Mouse (Mus musculus): ENCODE measurements at regions not wholly inside any gene's neighbourhood (a gene's known extent, or its start where the extent isn't known, plus 50 kb on each side); places are given as distances from the start of the nearest gene placed in this dataset.

DNA sequence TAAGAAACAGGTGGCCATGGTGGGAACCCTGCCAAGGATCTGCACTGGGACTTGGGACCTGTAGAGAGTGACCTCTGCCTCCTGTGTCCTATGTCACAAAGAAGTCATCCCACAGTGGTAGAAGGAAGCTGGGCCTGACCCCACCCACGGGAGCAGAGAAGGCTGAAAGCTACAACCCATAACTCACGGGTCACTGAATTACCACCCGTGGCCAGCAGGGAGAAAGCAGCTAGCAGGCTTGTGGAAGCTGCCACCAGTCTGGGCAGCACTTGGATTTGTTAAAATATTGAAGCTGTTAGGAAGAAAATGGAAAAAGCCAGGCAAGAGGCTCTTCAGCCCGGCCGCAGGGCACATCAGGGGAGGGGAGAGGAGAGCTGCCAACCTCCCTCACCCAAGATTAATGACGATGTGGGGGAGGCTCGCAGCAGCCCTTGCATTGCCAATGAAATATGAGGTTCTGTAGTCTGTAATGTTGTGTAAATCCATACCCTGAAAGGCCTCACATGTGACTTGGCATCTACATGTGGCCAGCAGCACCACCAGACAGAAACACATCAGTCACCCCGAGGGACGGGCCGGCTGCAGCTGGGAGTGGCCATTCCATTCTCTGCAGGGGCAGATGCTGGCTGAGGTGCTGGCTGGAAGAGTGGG, 94.5 kb downstream of the Olfm1 start:
- no peak overlapping the region for H3K4me3 ChIP-seq (ENCODE audit: control insufficient read depth, low read depth, low read length)
- TF ChIP-seq POLR2A (IDR thresholded peaks at IDR 0.05; ENCODE audit: control insufficient read depth, low read depth, low read length) (no peak), CTCF (IDR thresholded peaks at IDR 0.05; ENCODE audit: control insufficient read depth, insufficient read depth, insufficient replicate concordance, low read depth, low read length) (no peak)
- no peak overlapping the region for H3K27ac ChIP-seq (ENCODE audit: control insufficient read depth, insufficient read depth, low read depth, low read length)
- no peaks in the 10 kb centered on the region for H3K4me1 ChIP-seq (ENCODE audit: control insufficient read depth, insufficient read depth, low read length)
- H3K27me3 ChIP-seq (ENCODE audit: control insufficient read depth, insufficient read depth, low read length): no peaks in the 10 kb centered on the region
- no peaks in the 10 kb centered on the region for H3K36me3 ChIP-seq (ENCODE audit: control insufficient read depth, insufficient read depth, low read length)

DNA sequence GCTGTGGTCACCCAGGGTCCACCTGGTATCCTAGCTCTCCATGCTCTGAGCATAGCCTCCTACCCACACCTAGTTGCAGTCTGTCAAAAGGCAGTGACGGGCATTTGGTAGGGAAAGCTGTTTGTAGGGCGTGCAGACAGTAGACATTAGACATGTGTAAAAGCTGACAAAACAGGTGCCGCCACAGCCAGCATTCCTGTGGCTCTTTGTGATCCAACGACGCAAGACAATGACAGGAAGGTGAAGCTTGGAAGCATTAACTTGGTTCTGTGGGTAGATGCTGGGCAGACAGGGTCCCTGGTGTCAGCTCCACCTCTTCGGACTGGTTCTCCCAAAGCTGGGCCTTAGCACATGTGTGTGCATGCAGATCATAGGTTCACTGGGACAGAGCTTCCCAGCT, 96.5 kb downstream of the Olfm1 start:
- H3K4me3 ChIP-seq (ENCODE audit: control insufficient read depth, low read depth, low read length): no peak overlapping the region
- no peaks in the 10 kb centered on the region for H3K27me3 ChIP-seq (ENCODE audit: control insufficient read depth, insufficient read depth, low read length)
- H3K4me1 ChIP-seq (ENCODE audit: control insufficient read depth, insufficient read depth, low read length): no peaks in the 10 kb centered on the region
- TF ChIP-seq CTCF (IDR thresholded peaks at IDR 0.05; ENCODE audit: control insufficient read depth, insufficient read depth, insufficient replicate concordance, low read depth, low read length): no peak
- TF ChIP-seq POLR2A (IDR thresholded peaks at IDR 0.05; ENCODE audit: control insufficient read depth, low read depth, low read length): no peak
- H3K36me3 ChIP-seq (ENCODE audit: control insufficient read depth, insufficient read depth, low read length): no peaks in the 10 kb centered on the region
- no peak overlapping the region for H3K27ac ChIP-seq (ENCODE audit: control insufficient read depth, insufficient read depth, low read depth, low read length)

DNA sequence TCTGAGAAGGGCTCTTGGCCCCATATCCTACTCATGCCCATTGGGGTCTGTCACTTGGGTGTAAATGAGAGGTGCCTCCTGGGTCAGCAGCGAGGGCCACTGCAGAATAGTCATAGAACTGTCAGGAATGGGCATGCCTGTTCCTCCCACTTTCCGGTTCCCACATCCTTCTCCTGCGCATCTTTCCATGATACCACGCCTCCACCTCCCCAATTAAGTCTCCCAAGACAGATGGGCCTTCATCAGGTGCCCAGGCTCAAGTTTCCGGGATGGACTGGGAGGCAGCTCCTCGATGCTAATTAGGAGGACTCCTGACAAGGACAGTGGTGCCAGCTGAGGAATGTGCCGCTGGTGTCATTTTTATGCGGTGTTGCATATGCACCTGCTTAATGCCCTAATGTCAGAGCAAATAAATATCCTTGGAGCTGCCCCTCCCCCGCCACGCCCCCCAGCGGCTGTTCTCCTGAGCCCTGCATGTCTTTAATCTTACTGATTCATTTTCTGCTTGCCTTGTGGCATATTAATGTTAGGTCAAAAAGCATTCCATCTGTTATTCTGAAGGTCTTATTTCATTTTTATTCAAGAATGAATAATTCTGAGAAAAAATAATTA, 97.2 kb downstream of the Olfm1 start:
- H3K4me3 ChIP-seq (ENCODE audit: control insufficient read depth, low read depth, low read length): no peak overlapping the region
- no peaks in the 10 kb centered on the region for H3K27me3 ChIP-seq (ENCODE audit: control insufficient read depth, insufficient read depth, low read length)
- H3K27ac ChIP-seq (ENCODE audit: control insufficient read depth, insufficient read depth, low read depth, low read length): no peak overlapping the region
- no peaks in the 10 kb centered on the region for H3K4me1 ChIP-seq (ENCODE audit: control insufficient read depth, insufficient read depth, low read length)
- no peaks in the 10 kb centered on the region for H3K36me3 ChIP-seq (ENCODE audit: control insufficient read depth, insufficient read depth, low read length)
- no peak for TF ChIP-seq POLR2A (IDR thresholded peaks at IDR 0.05; ENCODE audit: control insufficient read depth, low read depth, low read length)
- no peak for TF ChIP-seq CTCF (IDR thresholded peaks at IDR 0.05; ENCODE audit: control insufficient read depth, insufficient read depth, insufficient replicate concordance, low read depth, low read length)

DNA sequence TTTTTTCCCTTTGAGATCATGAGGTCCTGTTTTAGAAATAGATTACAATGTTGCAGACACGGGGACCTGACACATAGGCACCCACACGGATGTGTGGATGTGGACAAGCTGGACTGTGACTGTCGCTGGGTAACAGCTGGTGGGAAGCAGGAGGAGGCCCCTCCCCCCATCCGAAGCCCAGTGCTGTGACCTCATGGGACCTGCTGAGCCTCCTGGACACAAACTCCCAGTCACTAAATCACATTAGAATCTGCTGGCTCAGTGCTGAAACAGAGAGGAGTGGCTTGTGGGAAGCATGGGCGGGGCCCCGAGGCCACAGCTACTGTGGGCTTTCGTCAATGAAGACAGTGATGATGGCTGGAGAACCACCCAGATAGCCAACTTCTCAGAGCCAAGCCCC, 101.7 kb downstream of the Olfm1 start:
- H3K36me3 ChIP-seq (ENCODE audit: control insufficient read depth, insufficient read depth, low read length): no peaks in the 10 kb centered on the region
- H3K4me3 ChIP-seq (ENCODE audit: control insufficient read depth, low read depth, low read length): no peak overlapping the region
- TF ChIP-seq POLR2A (IDR thresholded peaks at IDR 0.05; ENCODE audit: control insufficient read depth, low read depth, low read length) (no peak), CTCF (IDR thresholded peaks at IDR 0.05; ENCODE audit: control insufficient read depth, insufficient read depth, insufficient replicate concordance, low read depth, low read length) (no peak)
- no peaks in the 10 kb centered on the region for H3K4me1 ChIP-seq (ENCODE audit: control insufficient read depth, insufficient read depth, low read length)
- no peak overlapping the region for H3K27ac ChIP-seq (ENCODE audit: control insufficient read depth, insufficient read depth, low read depth, low read length)
- no peaks in the 10 kb centered on the region for H3K27me3 ChIP-seq (ENCODE audit: control insufficient read depth, insufficient read depth, low read length)

DNA sequence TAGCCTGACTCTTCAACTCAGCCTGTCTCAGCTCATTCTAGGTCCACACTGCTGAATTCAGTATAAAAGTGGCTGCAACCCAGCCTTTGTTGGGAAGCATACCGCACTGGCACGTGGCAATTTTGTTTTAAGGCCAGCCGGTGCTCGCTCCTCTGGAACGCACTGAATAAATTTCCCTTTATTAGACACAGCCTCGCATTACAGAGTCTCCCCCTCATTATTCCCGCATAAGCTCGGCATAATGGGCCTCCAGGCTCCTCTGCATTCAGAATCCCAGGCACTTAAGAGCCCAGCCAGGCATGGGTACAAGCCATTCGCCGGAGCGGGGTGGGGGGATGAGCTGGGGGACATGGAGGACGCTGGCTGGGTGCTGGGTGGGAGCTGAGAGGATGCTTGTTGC, 103.4 kb downstream of the Olfm1 start:
- Histone ChIP-seq H3K27ac (ENCODE audit: control insufficient read depth, insufficient read depth, low read depth, low read length) (no peak overlapping the region), H3K4me1 (ENCODE audit: control insufficient read depth, insufficient read depth, low read length) (no peaks in the 10 kb centered on the region), H3K27me3 (ENCODE audit: control insufficient read depth, insufficient read depth, low read length) (no peaks in the 10 kb centered on the region), H3K36me3 (ENCODE audit: control insufficient read depth, insufficient read depth, low read length) (no peaks in the 10 kb centered on the region), H3K4me3 (ENCODE audit: control insufficient read depth, low read depth, low read length) (no peak overlapping the region)
- no peak for TF ChIP-seq POLR2A (IDR thresholded peaks at IDR 0.05; ENCODE audit: control insufficient read depth, low read depth, low read length)
- no peak for TF ChIP-seq CTCF (IDR thresholded peaks at IDR 0.05; ENCODE audit: control insufficient read depth, insufficient read depth, insufficient replicate concordance, low read depth, low read length)

DNA sequence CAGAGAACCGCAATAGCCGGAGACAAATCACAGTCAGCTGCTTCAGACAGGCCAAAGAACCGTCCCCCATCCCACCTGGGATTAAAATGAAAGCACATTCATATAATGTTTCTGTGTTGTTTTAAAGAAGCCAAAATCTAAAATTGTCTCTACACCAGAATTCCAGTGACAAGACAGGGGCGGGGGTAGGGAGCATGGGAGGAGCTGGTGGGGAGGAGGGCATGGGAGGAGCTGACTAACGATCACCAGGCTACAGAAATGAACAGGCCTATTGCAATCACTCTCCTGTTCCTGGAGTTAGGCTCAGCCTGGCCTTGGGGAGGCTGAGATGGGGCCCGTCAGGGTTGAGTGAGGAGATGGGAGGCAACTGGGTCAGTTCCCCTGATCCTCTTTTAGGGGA, 105.9 kb downstream of the Olfm1 start:
- H3K27me3 ChIP-seq (ENCODE audit: control insufficient read depth, insufficient read depth, low read length): no peaks in the 10 kb centered on the region
- H3K4me1 ChIP-seq (ENCODE audit: control insufficient read depth, insufficient read depth, low read length): no peaks in the 10 kb centered on the region
- H3K4me3 ChIP-seq (ENCODE audit: control insufficient read depth, low read depth, low read length): no peak overlapping the region
- H3K27ac ChIP-seq (ENCODE audit: control insufficient read depth, insufficient read depth, low read depth, low read length): no peak overlapping the region
- no peaks in the 10 kb centered on the region for H3K36me3 ChIP-seq (ENCODE audit: control insufficient read depth, insufficient read depth, low read length)
- no peak for TF ChIP-seq POLR2A (IDR thresholded peaks at IDR 0.05; ENCODE audit: control insufficient read depth, low read depth, low read length)
- no peak for TF ChIP-seq CTCF (IDR thresholded peaks at IDR 0.05; ENCODE audit: control insufficient read depth, insufficient read depth, insufficient replicate concordance, low read depth, low read length)

DNA sequence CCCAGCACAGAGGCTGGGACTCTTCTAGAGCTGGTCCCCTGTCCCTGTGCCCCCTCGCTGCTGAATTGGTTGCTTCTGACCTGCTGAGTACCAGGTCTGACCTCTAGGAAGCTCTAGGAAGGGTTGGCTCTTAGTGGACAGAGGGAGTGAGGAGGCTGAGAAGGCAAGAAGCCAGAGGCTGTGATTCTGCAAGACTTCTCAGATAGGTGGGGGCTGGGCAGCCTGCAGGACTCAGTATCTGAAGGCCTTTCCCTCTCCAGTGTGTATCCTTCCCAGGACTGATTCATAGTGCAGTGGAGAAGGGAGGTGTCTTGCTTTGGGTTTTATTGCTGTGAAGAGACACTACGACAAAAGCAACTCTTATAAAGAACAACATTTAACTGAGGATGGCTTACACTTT, 106.6 kb downstream of the Olfm1 start:
- no peak overlapping the region for H3K4me3 ChIP-seq (ENCODE audit: control insufficient read depth, low read depth, low read length)
- H3K27ac ChIP-seq (ENCODE audit: control insufficient read depth, insufficient read depth, low read depth, low read length): no peak overlapping the region
- no peak for TF ChIP-seq CTCF (IDR thresholded peaks at IDR 0.05; ENCODE audit: control insufficient read depth, insufficient read depth, insufficient replicate concordance, low read depth, low read length)
- TF ChIP-seq POLR2A (IDR thresholded peaks at IDR 0.05; ENCODE audit: control insufficient read depth, low read depth, low read length): no peak
- no peaks in the 10 kb centered on the region for H3K4me1 ChIP-seq (ENCODE audit: control insufficient read depth, insufficient read depth, low read length)
- no peaks in the 10 kb centered on the region for H3K27me3 ChIP-seq (ENCODE audit: control insufficient read depth, insufficient read depth, low read length)
- H3K36me3 ChIP-seq (ENCODE audit: control insufficient read depth, insufficient read depth, low read length): no peaks in the 10 kb centered on the region

Data from testis, adult 2 months (tissue).